Mouse (Mus musculus) liver, embryonic 16.5 days (tissue): ENCODE results near the gene Ahdc1. TPM values are rescaled to one million over a fixed set of nuclear protein-coding genes. Genes with fewer than 3 reads are reported as not detected.

Experiments used
- ATAC-seq: fragments of 200-750 bp; cut with Nextera tagmentation; 2 replicates; pipeline ENCODE4 v1.8.0; 2017; ENCODE audit warnings: low read depth, mild to moderate bottlenecking, moderate number of reproducible peaks, moderate library complexity
- H3K27ac ChIP-seq: fragments of 300-500 bp; sonication (generic); 2 replicates; pipeline ENCODE4 v1.5.1; 2014; ENCODE audit warnings: mild to moderate bottlenecking, low read length
- H3K27me3 ChIP-seq: fragments of 300-500 bp; sonication (generic); 2 replicates; pipeline ENCODE4 v1.6.1; 2014; ENCODE audit warnings: low read depth, low read length, mixed read lengths; ENCODE audit not compliant: control insufficient read depth, insufficient read depth
- H3K36me3 ChIP-seq: fragments of 300-500 bp; sonication (generic); 2 replicates; pipeline ENCODE4 v1.6.1; 2014; ENCODE audit warnings: mild to moderate bottlenecking; ENCODE audit not compliant: control insufficient read depth, insufficient read depth
- H3K4me1 ChIP-seq: fragments of 300-500 bp; sonication (generic); 2 replicates; pipeline ENCODE4 v1.6.1; 2014; ENCODE audit warnings: low read depth, low read length, mixed read lengths; ENCODE audit not compliant: control insufficient read depth
- H3K4me2 ChIP-seq: fragments of 300-500 bp; sonication (generic); 2 replicates; pipeline ENCODE4 v1.6.1; 2014; ENCODE audit warnings: low read depth, low read length, mixed read lengths
- H3K4me3 ChIP-seq: fragments of 300-500 bp; sonication (generic); 2 replicates; pipeline ENCODE4 v1.5.1; 2014; ENCODE audit warnings: low read depth, mild to moderate bottlenecking, low read length
- H3K9ac ChIP-seq: fragments of 300-500 bp; sonication (generic); 2 replicates; pipeline ENCODE4 v1.6.1; 2014; ENCODE audit warnings: low read depth, low read length
- H3K9me3 ChIP-seq: fragments of 300-500 bp; sonication (generic); replicated peaks from 2 replicates; pipeline ENCODE4 v1.6.1; 2016; ENCODE audit warnings: low read length; ENCODE audit not compliant: control insufficient read depth
- whole genome bisulfite sequencing: fragments of 180-500 bp; shearing (Covaris S2); extraction: QIAGEN DNeasy Blood & Tissue Kit; methylation state at CpG from one replicate; pipeline ENCODE4 v1.1.7; 2014; ENCODE audit not compliant: insufficient replicate concordance; 5-methylcytosine and 5-hydroxymethylcytosine counted together
- polyA plus RNA-seq: library from polyadenylated mRNA; unstranded; fragments of >200 nt; fragmentation: Nextera tagmentation; extraction: Ambion mirVana; gene quantifications from 2 replicates; pipeline ENCODE4 v1.2.1, GENCODE M21; 2015

Ahdc1 gene
- polyA plus RNA-seq, result 0.70 and 1.6 TPM in 2 replicates

DNA sequence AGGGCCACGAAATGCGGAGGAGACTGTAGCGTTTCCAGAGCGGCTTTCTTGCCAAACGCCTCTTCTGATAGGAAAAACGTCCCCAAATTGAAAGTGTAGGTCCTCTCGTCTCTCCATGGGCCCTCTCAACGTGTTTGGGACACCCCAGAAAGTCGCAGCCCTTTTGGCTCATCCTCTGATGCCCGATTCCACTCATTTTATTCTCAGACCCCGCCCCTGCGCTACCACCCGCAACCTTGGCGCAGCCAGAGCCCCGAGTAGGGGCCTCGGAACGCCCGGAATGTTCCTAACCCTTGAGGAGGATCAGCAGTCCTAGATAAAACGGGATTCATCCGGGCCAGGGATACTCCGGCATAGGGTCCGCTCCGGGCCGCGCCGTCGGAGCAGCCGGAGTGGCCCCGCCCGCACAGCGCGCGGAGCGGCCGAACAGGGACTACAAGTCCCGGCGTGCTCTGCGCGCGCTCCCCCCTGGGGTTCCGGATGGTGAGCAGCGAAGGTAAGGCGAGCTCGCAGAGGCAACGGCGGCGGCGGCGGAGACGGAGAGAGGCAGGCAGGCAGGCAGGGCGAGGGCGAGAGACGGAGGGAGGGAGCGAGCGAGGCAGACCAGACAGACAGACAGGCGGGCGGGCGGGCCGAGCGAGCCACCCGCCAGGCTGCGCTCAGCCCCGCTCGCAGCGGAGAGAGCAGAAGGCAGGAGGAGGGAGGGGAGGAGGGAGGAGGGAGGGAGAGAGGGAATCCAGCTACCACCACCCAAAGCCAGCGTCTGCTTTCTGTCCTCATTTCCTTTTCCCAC is at the start of gene Ahdc1:
Gene Ahdc1 (plus strand): TSS at position 233 of the 793 bp plus-strand sequence.
- H3K27ac ChIP-seq, result peak within 1 kb of the TSS; percentile 72
- peak within 1 kb of the TSS; percentile 85 for H3K4me2 ChIP-seq
- ATAC-seq, result peak; percentile 77
- H3K9ac ChIP-seq, result peak within 1 kb of the TSS; percentile 74
- H3K4me1 ChIP-seq, result peaks cover 51% of the 10 kb centered on the region
- H3K27me3 ChIP-seq, result peaks cover 44% of the 10 kb centered on the region
- H3K36me3 ChIP-seq, result no peaks in the 10 kb centered on the region
- whole genome bisulfite sequencing, result under 1% methylated on average over 66 of the region's 66 CpGs
- no peaks in the 10 kb centered on the region for H3K9me3 ChIP-seq
- H3K4me3 ChIP-seq, result peak within 1 kb of the TSS; percentile 76

DNA sequence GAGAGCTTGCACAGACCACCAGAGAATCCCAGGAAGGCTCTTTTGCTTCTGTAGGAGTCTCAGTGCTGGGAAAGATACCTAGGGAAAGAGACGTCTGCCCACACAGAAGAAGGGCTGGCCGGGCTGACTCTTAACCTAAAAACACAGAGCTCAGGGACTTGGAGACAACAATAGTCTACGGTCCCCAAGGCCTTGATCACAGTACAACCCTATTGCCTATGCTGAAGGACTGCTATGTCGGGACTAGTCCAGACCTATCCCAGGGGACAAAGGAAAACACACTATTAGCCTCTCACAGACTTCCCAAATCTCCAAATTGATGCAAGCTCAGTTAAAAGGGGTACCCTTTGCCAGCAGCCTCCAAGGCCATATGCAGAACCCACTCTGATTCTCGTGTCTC is 49.2 kb upstream of the Ahdc1 start:
- peaks cover 20% of the 10 kb centered on the region for H3K4me1 ChIP-seq
- no peaks in the 10 kb centered on the region for H3K9me3 ChIP-seq
- ATAC-seq, result no peak
- H3K4me3 ChIP-seq, result no peak overlapping the region
- H3K27ac ChIP-seq, result no peak overlapping the region
- no peaks in the 10 kb centered on the region for H3K36me3 ChIP-seq
- no peaks in the 10 kb centered on the region for H3K27me3 ChIP-seq
- no peak overlapping the region for H3K4me2 ChIP-seq
- 53% methylated on average over 5 of the region's 5 CpGs for WGBS
- H3K9ac ChIP-seq, result no peak overlapping the region

DNA sequence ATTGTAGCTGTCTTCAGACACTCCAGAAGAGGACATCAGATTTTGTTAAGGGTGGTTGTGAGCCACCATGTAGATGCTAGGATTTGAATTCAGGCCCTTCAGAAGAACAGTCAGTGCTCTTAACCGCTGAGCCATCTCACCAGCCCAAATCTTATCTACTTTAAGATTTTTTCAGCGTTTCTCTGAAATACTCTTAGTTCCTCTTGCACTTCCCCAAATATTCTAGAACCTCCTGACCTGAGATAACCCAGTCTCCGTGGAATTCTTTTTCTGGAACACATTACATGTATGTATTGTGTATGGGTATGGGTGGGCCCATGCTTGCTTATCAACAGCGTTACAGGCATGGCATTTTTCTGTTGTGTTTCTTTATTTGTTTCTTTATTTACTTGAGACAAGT is 48.4 kb upstream of the Ahdc1 start:
- WGBS, result 40% methylated on average over 4 of the region's 4 CpGs
- Histone ChIP-seq H3K9me3 (no peaks in the 10 kb centered on the region), H3K4me3 (no peak overlapping the region), H3K36me3 (no peaks in the 10 kb centered on the region), H3K4me2 (no peak overlapping the region), H3K27ac (no peak overlapping the region), H3K27me3 (no peaks in the 10 kb centered on the region), H3K9ac (no peak overlapping the region), H3K4me1 (peaks cover 20% of the 10 kb centered on the region)
- ATAC-seq, result no peak

DNA sequence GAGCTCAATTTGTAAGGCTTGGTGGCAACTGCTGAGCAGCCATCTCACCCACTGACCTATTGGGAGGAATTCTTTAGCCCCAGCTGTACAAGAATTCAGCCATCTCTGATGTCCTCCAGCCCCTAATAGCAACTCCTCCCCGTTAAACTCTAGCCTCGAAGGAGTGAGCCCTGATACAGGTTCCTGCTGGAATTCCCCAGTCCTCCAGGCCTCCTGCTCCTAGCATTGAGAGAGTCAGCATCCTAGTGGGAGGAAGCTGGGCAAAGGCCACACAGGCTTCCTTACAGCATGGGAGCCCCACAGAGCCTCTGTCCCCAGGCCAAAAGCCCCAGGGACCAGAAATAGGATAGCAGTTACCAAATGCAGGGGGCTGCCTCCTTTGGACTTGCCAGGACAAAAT is 47.6 kb upstream of the Ahdc1 start:
- Histone ChIP-seq H3K27me3 (no peaks in the 10 kb centered on the region), H3K4me3 (no peak overlapping the region), H3K4me1 (peaks cover 20% of the 10 kb centered on the region), H3K27ac (no peak overlapping the region), H3K9me3 (no peaks in the 10 kb centered on the region), H3K9ac (no peak overlapping the region), H3K4me2 (no peak overlapping the region), H3K36me3 (no peaks in the 10 kb centered on the region)
- no peak for ATAC-seq
- WGBS, result 49% methylated on average over 2 of the region's 2 CpGs

DNA sequence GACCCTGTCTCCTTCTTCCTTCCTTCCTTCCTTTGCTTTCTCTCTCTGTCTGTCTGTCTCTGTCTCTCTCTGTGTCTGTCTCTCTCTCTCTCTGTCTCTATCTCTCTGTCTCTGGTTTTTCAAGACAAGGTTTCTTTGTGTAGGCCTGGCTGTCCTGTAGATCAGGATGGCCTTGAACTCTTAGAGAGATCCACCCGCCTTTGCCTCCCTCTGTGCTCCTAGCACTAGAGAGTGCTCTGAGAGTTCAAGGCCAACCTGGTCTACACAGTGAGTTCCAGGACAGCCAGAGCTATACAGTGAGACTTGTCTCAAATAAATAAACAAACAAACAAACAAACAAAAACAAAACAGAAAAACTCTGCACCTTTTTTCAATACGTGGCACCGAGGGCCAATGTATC is 47.0 kb upstream of the Ahdc1 start:
- Histone ChIP-seq H3K9ac (no peak overlapping the region), H3K9me3 (no peaks in the 10 kb centered on the region), H3K4me1 (peaks cover 20% of the 10 kb centered on the region), H3K4me2 (no peak overlapping the region), H3K36me3 (no peaks in the 10 kb centered on the region), H3K4me3 (no peak overlapping the region), H3K27ac (no peak overlapping the region), H3K27me3 (no peaks in the 10 kb centered on the region)
- ATAC-seq, result no peak
- WGBS, result 53% methylated on average over 3 of the region's 3 CpGs

- Histone ChIP-seq H3K4me1 (peaks cover 18% of the 10 kb centered on the region), H3K4me2 (no peak overlapping the region), H3K4me3 (no peak overlapping the region), H3K9ac (no peak overlapping the region), H3K27me3 (no peaks in the 10 kb centered on the region), H3K27ac (no peak overlapping the region), H3K9me3 (no peaks in the 10 kb centered on the region), H3K36me3 (no peaks in the 10 kb centered on the region)
- 67% methylated on average over 5 of the region's 5 CpGs for WGBS
- no peak for ATAC-seq
Observed at GRCm38 (mm10) chr4:132964473-132964872, 46.6 kb upstream of the Ahdc1 start.

DNA sequence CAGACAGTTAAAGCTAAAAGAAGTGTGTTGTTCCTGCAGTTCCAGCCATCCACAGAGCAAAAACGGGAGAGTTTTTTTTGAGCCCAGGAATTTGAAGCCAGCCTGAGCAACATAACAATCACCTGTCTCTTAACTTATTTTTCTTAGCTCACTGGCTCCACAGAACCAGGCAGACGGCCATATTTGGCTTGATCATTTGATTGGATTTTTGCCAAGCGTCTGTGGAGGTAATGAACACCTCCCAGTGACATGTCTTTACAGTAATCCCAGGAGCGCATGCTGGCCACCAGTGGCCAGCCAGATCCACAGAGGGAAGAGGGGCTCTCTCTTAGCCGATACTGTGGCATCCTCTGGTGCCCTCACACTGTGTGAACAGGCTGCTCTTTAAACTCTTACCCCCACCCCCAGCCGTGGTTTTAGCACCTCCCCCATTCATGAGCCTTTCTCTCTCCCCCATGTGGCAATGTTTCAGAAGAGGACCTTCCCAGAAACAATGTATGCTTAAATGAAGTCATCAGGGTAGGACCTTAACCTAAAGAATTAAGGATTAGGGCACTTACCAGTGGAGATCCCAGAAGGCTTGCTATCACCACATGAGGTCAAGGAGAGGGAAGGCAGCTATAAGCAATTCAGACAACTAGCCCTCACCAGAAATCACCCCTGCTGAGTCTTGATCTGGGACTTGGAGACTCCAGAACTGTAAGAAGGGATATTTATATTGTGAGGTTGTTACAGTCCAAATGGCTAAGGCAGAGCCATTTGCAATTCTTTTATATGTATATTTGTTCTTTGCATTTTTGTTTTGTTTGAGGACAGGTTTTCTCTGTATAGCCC is 42.7 kb upstream of the Ahdc1 start:
- Histone ChIP-seq H3K4me1 (no peaks in the 10 kb centered on the region; the same call in 1 of the 2 replicates), H3K9ac (no peak overlapping the region), H3K4me2 (no peak overlapping the region), H3K27me3 (peaks cover 7% of the 10 kb centered on the region), H3K27ac (no peak overlapping the region), H3K9me3 (no peaks in the 10 kb centered on the region), H3K4me3 (no peak overlapping the region), H3K36me3 (no peaks in the 10 kb centered on the region)
- WGBS, result 47% methylated on average over 6 of the region's 6 CpGs
- no peak for ATAC-seq

GRCm38 (mm10) chr4:132971601-132972000 is 39.5 kb upstream of the Ahdc1 start:
- Histone ChIP-seq H3K9me3 (no peaks in the 10 kb centered on the region), H3K4me3 (no peak overlapping the region), H3K36me3 (no peaks in the 10 kb centered on the region), H3K9ac (no peak overlapping the region), H3K4me2 (no peak overlapping the region), H3K27me3 (peaks cover 40% of the 10 kb centered on the region), H3K27ac (no peak overlapping the region), H3K4me1 (peaks cover 5% of the 10 kb centered on the region)
- WGBS, result 45% methylated on average over 6 of the region's 6 CpGs
- no peak for ATAC-seq

DNA sequence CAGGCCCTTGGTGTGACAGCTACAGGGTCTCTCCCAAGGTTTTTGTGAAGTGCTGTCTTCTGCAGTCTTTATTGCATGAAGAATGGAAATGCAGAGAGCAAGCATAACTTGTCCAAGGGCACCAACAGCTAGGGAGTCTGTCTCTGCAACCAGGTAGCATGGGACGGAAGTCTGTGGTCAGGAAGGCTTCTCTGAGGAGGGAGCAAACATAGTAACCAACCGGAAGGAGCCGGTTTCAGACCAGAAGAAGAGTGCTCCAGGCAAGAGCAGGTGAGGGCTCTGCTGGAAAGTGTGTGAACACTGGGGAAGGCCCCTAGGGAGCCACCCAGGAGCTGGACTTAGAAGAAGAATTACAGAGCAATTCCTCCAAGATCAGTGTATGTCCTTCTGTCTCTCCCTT is 39.0 kb upstream of the Ahdc1 start:
- Histone ChIP-seq H3K27me3 (peaks cover 43% of the 10 kb centered on the region), H3K4me2 (no peak overlapping the region), H3K4me3 (no peak overlapping the region), H3K27ac (no peak overlapping the region), H3K36me3 (no peaks in the 10 kb centered on the region), H3K9ac (no peak overlapping the region), H3K4me1 (peaks cover 5% of the 10 kb centered on the region), H3K9me3 (no peaks in the 10 kb centered on the region)
- WGBS, result 31% methylated on average over 3 of the region's 3 CpGs
- no peak for ATAC-seq
